Mouse (Mus musculus) heart, adult 2 months (tissue): ENCODE data around the gene Fkbpl.

Source experiments
- CTCF ChIP-seq: fragments of 200-600 bp; IDR thresholded peaks from 2 replicates; pipeline ENCODE4 v1.8.1; 2022; ENCODE audit warnings: antibody characterized with exemption, mild to moderate bottlenecking, moderate library complexity
- EP300 ChIP-seq: fragments of 200-500 bp; IDR thresholded peaks from 2 replicates; pipeline ENCODE4 v1.6.1; 2011; ENCODE audit warnings: low read depth, low read length, control low read depth; ENCODE audit not compliant: insufficient read depth
- POLR2A ChIP-seq: fragments of 200-500 bp; IDR thresholded peaks from 2 replicates; pipeline ENCODE4 v1.6.1; 2011; ENCODE audit warnings: mild to moderate bottlenecking, low read depth, low read length, control low read depth; ENCODE audit not compliant: insufficient read depth

DNA sequence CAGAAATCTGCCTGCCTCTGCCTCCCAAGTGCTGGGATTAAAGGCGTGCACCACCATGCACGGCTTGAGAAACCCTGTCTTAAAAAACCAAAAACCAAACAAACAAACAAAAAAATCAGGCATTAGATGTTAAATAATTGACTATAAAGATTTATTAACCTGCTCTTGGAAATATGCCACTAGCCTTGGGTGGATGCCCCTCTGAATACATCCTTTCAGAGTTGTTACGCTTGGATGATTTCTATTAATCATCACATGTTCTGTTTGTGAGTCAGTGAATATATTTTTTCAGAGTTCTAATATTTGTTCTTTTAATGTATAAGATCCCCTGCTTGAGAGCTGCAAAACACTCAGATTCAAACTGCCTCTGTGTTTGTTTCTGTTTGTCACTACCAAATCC lies 19.6 kb upstream of the Fkbpl start:
- TF ChIP-seq CTCF (no peak), POLR2A (no peak), EP300 (no peak)
